Mouse (Mus musculus) ES-E14 (cell line): ENCODE data around the gene Kiss1r.

Experiments
- CHD2 ChIP-seq: IDR thresholded peaks from 2 replicates; pipeline ENCODE4 v1.6.1; 2014; ENCODE audit warnings: mild to moderate bottlenecking, low read depth, low read length, inconsistent platforms
- HCFC1 ChIP-seq: IDR thresholded peaks from 2 replicates; pipeline ENCODE4 v1.6.1; 2012; ENCODE audit warnings: low read length, inconsistent platforms, borderline replicate concordance; ENCODE audit not compliant: insufficient read depth
- MAFK ChIP-seq: IDR thresholded peaks from 2 replicates; pipeline ENCODE4 v1.6.1; 2014; ENCODE audit warnings: mild to moderate bottlenecking, low read depth, low read length, inconsistent platforms; ENCODE audit not compliant: insufficient read depth
- ZC3H11A ChIP-seq: IDR thresholded peaks from 2 replicates; pipeline ENCODE4 v1.6.1; 2012; ENCODE audit warnings: low read depth, mild to moderate bottlenecking, inconsistent platforms, low read length, borderline replicate concordance
- ZNF384 ChIP-seq: IDR thresholded peaks from 2 replicates; pipeline ENCODE4 v1.6.1; 2012; ENCODE audit warnings: low read depth, low read length, inconsistent platforms

DNA sequence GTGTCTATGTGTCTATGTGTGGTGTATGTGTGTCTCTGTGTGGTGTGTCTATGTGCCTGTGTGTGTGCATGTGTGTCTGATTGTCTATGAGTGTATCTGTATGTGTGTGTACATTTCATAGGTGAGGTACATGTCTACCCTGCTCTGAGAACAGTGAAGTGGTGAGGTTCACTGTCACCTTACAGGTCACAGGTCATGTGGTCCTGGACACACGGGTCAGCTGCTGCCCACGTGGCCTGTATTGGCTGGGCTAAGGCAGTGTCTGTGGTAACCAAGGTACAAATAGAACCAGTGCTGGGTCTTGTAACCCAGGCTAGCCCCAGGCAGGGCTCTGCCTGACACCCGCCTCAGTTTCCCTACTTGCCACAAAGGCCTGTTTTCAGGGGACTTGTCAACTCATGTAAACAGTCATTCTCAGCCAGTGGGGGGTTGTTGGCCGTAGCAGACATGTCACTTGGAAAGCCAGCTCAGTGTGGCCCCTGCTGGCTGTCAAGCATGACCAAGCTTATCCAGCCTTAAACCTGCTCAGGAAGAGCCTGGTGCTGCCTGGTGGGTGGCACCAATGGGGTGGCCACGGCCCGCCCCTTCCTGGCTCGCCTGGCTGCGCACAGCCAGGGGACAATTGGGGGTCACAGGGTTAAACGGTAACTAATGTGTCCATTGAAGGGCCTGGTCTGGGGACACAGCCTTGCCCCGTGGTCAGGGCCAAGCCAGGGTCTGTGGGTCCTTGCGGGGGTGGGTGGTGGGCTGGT is 21.2 kb downstream of the Kiss1r start:
- no peak for TF ChIP-seq HCFC1
- no peak for TF ChIP-seq MAFK
- TF ChIP-seq CHD2, result no peak
- no peak for TF ChIP-seq ZNF384
- no peak for TF ChIP-seq ZC3H11A
